Mouse (Mus musculus): ENCODE data around the gene Tmem255b.

DNA sequence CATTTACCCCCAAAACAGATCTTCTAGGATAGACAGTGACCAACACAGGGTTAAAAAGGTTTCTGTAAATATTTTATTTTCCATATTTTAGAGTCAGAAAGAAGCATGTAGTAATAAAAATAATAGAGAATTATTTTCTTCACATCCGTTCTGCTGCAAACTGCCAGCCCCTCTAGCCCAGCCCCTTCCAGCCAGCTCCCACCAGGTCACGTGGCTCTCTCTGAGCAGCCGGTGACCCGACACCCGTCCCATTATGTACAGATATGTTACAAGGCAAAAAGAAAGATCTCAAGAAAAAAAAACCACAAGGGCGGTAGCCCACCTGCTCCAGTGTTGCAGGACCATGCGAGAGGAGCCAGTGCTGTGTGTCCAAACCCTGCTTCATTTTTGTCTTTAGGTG is 30.3 kb downstream of the Tmem255b start:
- no peak for TF ChIP-seq CTCF (IDR thresholded peaks at IDR 0.05; ENCODE audit: borderline replicate concordance, insufficient read depth, low read length)
- no peak for TF ChIP-seq POLR2A (IDR thresholded peaks at IDR 0.05; ENCODE audit: low read depth, low read length)
